29 mouse cellular contexts compared by ENCODE assay signal in the genomic region with DNA sequence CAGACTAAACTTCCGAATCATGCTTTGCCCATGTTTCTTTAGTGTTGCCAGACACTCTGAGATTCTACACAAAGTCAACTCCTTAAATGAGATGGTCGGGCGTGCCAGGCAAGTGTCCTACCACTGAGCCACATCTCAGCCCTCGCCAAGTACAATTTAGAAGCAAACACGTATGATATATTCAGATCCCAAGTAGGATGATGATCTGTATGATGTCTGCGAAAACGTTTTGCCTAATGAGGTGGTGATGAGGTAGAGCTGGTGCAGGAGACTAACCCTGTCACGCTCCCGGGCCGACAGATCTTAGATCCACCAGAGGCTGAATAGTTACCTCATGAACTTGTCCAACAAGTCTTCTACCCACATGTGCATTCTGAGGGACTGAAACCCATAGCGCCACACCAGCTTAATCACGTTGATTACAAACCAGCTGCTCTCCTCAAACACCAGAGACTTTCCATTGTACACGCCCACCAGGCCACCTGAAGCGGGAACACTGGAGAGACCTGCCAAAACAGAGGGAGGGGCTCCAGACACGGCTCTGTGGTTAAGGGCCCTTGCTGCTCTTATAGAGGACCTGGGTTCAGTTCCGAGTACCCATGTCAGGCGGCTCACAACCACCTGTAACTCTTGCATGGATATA. TPM values are rescaled to one million over a fixed set of nuclear protein-coding genes. Genes with fewer than 3 reads are reported as not detected.
DNase-seq lines count a peak whose midpoint lies in the region; ATAC-seq and TF ChIP-seq lines count a peak whose summit lies in the region.
"Had no signal": no experiment of that assay in that cellular context is flagged by ENCODE, and none has a peak within 500 bp of the region (broad histone marks: within the 10 kb centered on the region; RNA-seq: fewer than 3 reads in every experiment).

No protein-coding gene starts in this region.

- H3K27ac ChIP-seq in liver, embryonic 16.5 days (ENCODE audit: low read length) = 0 out of 2 replicates have a peak overlapping the region, but pooled peaks have one; percentile 9
- H3K27ac ChIP-seq in liver, postnatal 0 days (ENCODE audit: low read depth) = no peak overlapping the region
- no peak overlapping the region for H3K27ac ChIP-seq in stomach, embryonic 15.5 days
- H3K27ac ChIP-seq: forebrain, embryonic 15.5 days; hindbrain, embryonic 15.5 days; kidney, embryonic 15.5 days; left cerebral cortex, adult 2 months; limb, embryonic 12.5 days had no signal

- no peak for TF ChIP-seq EP300 in liver, postnatal 0 days (IDR thresholded peaks at IDR 0.05; ENCODE audit: low read depth)

- H3K4me1 ChIP-seq in liver, embryonic 16.5 days (ENCODE audit: control insufficient read depth, low read depth, low read length) = peaks cover 25% of the 10 kb centered on the region
- peaks cover 19% of the 10 kb centered on the region for H3K4me1 ChIP-seq in liver, postnatal 0 days (ENCODE audit: insufficient read depth)
- H3K4me1 ChIP-seq in stomach, embryonic 15.5 days = peaks cover 7% of the 10 kb centered on the region

- WGBS in liver, embryonic 16.5 days (ENCODE audit: insufficient replicate concordance) = 75% methylated on average over 17 of the region's 17 CpGs
- WGBS in liver, postnatal 0 days (ENCODE audit: insufficient replicate concordance) = 86% methylated on average over 17 of the region's 17 CpGs
- 78% methylated on average over 17 of the region's 17 CpGs for WGBS in stomach, embryonic 15.5 days

- no peak overlapping the region for H3K4me2 ChIP-seq in liver, embryonic 16.5 days (ENCODE audit: low read depth, low read length)
- no peak overlapping the region; the same call in none of the 2 replicates for H3K4me2 ChIP-seq in liver, postnatal 0 days (ENCODE audit: low read depth, low read length)
- H3K4me2 ChIP-seq in stomach, embryonic 15.5 days = peak overlapping the region; percentile 6; the same call in 1 of the 2 replicates
- H3K4me2 ChIP-seq: limb, embryonic 12.5 days had no signal

- no peak for ATAC-seq in liver, embryonic 16.5 days (ENCODE audit: low read depth)
- no peak for ATAC-seq in liver, postnatal 0 days
- ATAC-seq in stomach, embryonic 15.5 days (ENCODE audit: insufficient read depth, low FRiP score, low read depth) = no peak
- ATAC-seq: CD4-positive, CD25-positive, alpha-beta regulatory T cell, adult 4 months; forebrain, embryonic 15.5 days; inflammation-experienced regulatory T-cells, adult 6 months had no signal

- H3K27me3 ChIP-seq in liver, embryonic 16.5 days (ENCODE audit: control insufficient read depth, insufficient read depth, low read depth, low read length) = no peaks in the 10 kb centered on the region
- H3K27me3 ChIP-seq in liver, postnatal 0 days (ENCODE audit: insufficient read depth, low read length) = no peaks in the 10 kb centered on the region
- H3K27me3 ChIP-seq in stomach, embryonic 15.5 days (replicated peaks) = no peaks in the 10 kb centered on the region
- H3K27me3 ChIP-seq: forebrain, embryonic 15.5 days; hindbrain, embryonic 15.5 days; kidney, embryonic 15.5 days; limb, embryonic 12.5 days had no signal

- H3K36me3 ChIP-seq in liver, embryonic 16.5 days (ENCODE audit: control insufficient read depth, insufficient read depth) = peaks cover 27% of the 10 kb centered on the region
- H3K36me3 ChIP-seq in liver, postnatal 0 days (replicated peaks; ENCODE audit: insufficient read depth, low read length) = peaks cover 27% of the 10 kb centered on the region
- peaks cover 37% of the 10 kb centered on the region for H3K36me3 ChIP-seq in stomach, embryonic 15.5 days

- no peak overlapping the region for H3K9ac ChIP-seq in liver, embryonic 16.5 days (ENCODE audit: low read depth, low read length)
- H3K9ac ChIP-seq in liver, postnatal 0 days (replicated peaks) = no peak overlapping the region
- no peak overlapping the region for H3K9ac ChIP-seq in stomach, embryonic 15.5 days
- H3K9ac ChIP-seq: kidney, embryonic 15.5 days; limb, embryonic 12.5 days had no signal

- no peak overlapping the region for H3K4me3 ChIP-seq in liver, embryonic 16.5 days (ENCODE audit: low read depth, low read length)
- no peak overlapping the region for H3K4me3 ChIP-seq in liver, postnatal 0 days (ENCODE audit: low read depth, low read length)
- H3K4me3 ChIP-seq in stomach, embryonic 15.5 days (replicated peaks) = no peak overlapping the region
- H3K4me3 ChIP-seq: gastrocnemius, adult 2 months; kidney, embryonic 15.5 days; left cerebral cortex, adult 2 months; limb, embryonic 12.5 days had no signal

- no peak for TF ChIP-seq CTCF in liver, postnatal 0 days (IDR thresholded peaks at IDR 0.05; ENCODE audit: low read depth)

- H3K9me3 ChIP-seq in liver, embryonic 16.5 days (replicated peaks; ENCODE audit: control insufficient read depth, low read length) = no peaks in the 10 kb centered on the region
- no peaks in the 10 kb centered on the region for H3K9me3 ChIP-seq in liver, postnatal 0 days (ENCODE audit: low read length)
- no peaks in the 10 kb centered on the region for H3K9me3 ChIP-seq in stomach, embryonic 15.5 days
- H3K9me3 ChIP-seq: forebrain, embryonic 15.5 days; hindbrain, embryonic 15.5 days; kidney, embryonic 15.5 days; limb, embryonic 12.5 days had no signal

- peak; percentile 82 for DNase-seq in heart, adult 11 months
- no peak for DNase-seq in heart, adult 8-10 months (ENCODE audit: low spot score)
- no peak for DNase-seq in liver, postnatal 0 days
- peak; percentile 32 for DNase-seq in R1 (ENCODE audit: low read depth, low spot score)
- no peak for DNase-seq in kidney, adult 9 months
- DNase-seq: adrenal gland, postnatal 25 days; cerebellum, adult 11-12 months; cerebellum, postnatal 10 days; gastrocnemius, adult 2 months; gastrocnemius, postnatal 36 days; heart, postnatal 36 days; kidney, adult 11 months; kidney, postnatal 25 days; lung, adult 2 months; lung, postnatal 14 days; right cerebral cortex, postnatal 25 days; thymus, postnatal 4 days had no signal

RNA-seq across cellular contexts. Expression of a gene that starts 2.8 kb away (rescaled TPM):
- total RNA-seq in heart, adult 8-10 months (2022) = 10 to 100 TPM; 68.7 to 96.5 (median 89.3) TPM
- polyA plus RNA-seq in liver, embryonic 16.5 days (2015; fragmentation: Nextera tagmentation; extraction: Ambion mirVana) = 76.6 and 83.2 TPM in 2 replicates
- polyA plus RNA-seq in liver, postnatal 0 days (2015; fragmentation: Nextera tagmentation; extraction: Ambion mirVana) = 69.6 and 80.4 TPM in 2 replicates
- polyA plus RNA-seq in stomach, embryonic 15.5 days (2015; fragmentation: Nextera tagmentation; extraction: Ambion mirVana) = 93.0 and 97.9 TPM in 2 replicates

RNA-seq across cellular contexts. Expression of a gene that starts 9.8 kb away (rescaled TPM):
- 10 to 100 TPM; 16.3 to 20.2 (median 17.6) TPM for total RNA-seq in heart, adult 8-10 months (2022)
- polyA plus RNA-seq in liver, embryonic 16.5 days (2015; fragmentation: Nextera tagmentation; extraction: Ambion mirVana) = 17.5 and 19.5 TPM in 2 replicates
- 15.2 and 17.2 TPM in 2 replicates for polyA plus RNA-seq in liver, postnatal 0 days (2015; fragmentation: Nextera tagmentation; extraction: Ambion mirVana)
- polyA plus RNA-seq in stomach, embryonic 15.5 days (2015; fragmentation: Nextera tagmentation; extraction: Ambion mirVana) = 158 and 167 TPM in 2 replicates

RNA-seq across cellular contexts. Expression of a gene that starts 23.1 kb away (rescaled TPM):
- 10 to 100 TPM; 37.0 to 60.8 (median 40.2) TPM for total RNA-seq in heart, adult 8-10 months (2022)
- 256 and 289 TPM in 2 replicates for polyA plus RNA-seq in liver, embryonic 16.5 days (2015; fragmentation: Nextera tagmentation; extraction: Ambion mirVana)
- 174 and 204 TPM in 2 replicates for polyA plus RNA-seq in liver, postnatal 0 days (2015; fragmentation: Nextera tagmentation; extraction: Ambion mirVana)
- polyA plus RNA-seq in stomach, embryonic 15.5 days (2015; fragmentation: Nextera tagmentation; extraction: Ambion mirVana) = 521 and 550 TPM in 2 replicates

RNA-seq across cellular contexts. Expression of a gene that starts 28.8 kb away (rescaled TPM):
- total RNA-seq in heart, adult 8-10 months (2022) = 10 to 100 TPM; 24.7 to 28.7 (median 25.4) TPM
- polyA plus RNA-seq in liver, embryonic 16.5 days (2015; fragmentation: Nextera tagmentation; extraction: Ambion mirVana) = 58.6 and 60.9 TPM in 2 replicates
- 69.8 and 74.1 TPM in 2 replicates for polyA plus RNA-seq in liver, postnatal 0 days (2015; fragmentation: Nextera tagmentation; extraction: Ambion mirVana)
- polyA plus RNA-seq in stomach, embryonic 15.5 days (2015; fragmentation: Nextera tagmentation; extraction: Ambion mirVana) = 124 and 134 TPM in 2 replicates

RNA-seq across cellular contexts. Expression of a gene that starts 32.3 kb away (rescaled TPM):
- 1 to 10 TPM in 1 of 4 experiments, under 1 TPM in 1, not detected in 2; 0.47 to 3.2 TPM for total RNA-seq in heart, adult 8-10 months (2022)
- polyA plus RNA-seq in liver, embryonic 16.5 days (2015; fragmentation: Nextera tagmentation; extraction: Ambion mirVana) = not detected in 2 replicates
- polyA plus RNA-seq in liver, postnatal 0 days (2015; fragmentation: Nextera tagmentation; extraction: Ambion mirVana) = not detected in 2 replicates
- not detected in 2 replicates for polyA plus RNA-seq in stomach, embryonic 15.5 days (2015; fragmentation: Nextera tagmentation; extraction: Ambion mirVana)
- total RNA-seq: adrenal gland, postnatal 25 days; heart, postnatal 36 days; layer of hippocampus, postnatal 10 days; left cerebral cortex, adult 2 months; left cerebral cortex, postnatal 25 days; neutrophil, adult 5-6 weeks had no signal
- polyA plus RNA-seq: CD4-positive, CD25-positive, alpha-beta regulatory T cell, adult 4 months; forebrain, embryonic 15.5 days; inflammation-experienced regulatory T-cells, adult 6 months; limb, embryonic 12.5 days had no signal

Comparison
In these comparisons a context has a peak if more than half of its experiments do, and no peak if none do; other contexts are left out.
1. DNase-seq: peak in heart, adult 11 months (single experiment) and R1 (single experiment); none in heart, adult 8-10 months (single experiment), liver, postnatal 0 days (single experiment) and kidney, adult 9 months (single experiment).